Mouse (Mus musculus): ENCODE data around the gene Calhm4.
"Not testable (repeated sequence)": the region's sequence is repeated elsewhere in the genome, so short reads cannot be mapped to it uniquely, and the experiment has no call there.

The Calhm4 gene

DNA sequence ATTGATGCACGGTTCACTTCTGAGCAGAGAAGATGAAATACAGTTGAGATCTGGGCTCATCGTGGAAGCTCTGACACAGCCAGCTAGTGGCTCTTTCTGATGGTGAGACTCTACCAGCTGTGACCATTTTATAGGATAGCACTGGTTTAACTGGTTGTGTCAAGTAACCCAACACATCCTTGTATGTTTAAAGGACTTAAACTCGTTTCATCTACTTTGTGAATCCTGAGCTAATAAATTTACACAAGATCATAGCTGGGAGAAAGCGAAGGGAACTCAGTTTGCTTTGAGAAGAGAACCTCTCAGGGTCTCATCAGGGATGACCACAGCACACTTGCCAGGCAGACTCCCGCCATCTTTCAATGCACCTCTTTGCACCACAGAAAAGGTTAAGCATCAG lies at the start of gene Calhm4:
Gene Calhm4 (minus strand): TSS at position 101 of the 400 bp plus-strand sequence.
- no peak for DNase-seq

DNA sequence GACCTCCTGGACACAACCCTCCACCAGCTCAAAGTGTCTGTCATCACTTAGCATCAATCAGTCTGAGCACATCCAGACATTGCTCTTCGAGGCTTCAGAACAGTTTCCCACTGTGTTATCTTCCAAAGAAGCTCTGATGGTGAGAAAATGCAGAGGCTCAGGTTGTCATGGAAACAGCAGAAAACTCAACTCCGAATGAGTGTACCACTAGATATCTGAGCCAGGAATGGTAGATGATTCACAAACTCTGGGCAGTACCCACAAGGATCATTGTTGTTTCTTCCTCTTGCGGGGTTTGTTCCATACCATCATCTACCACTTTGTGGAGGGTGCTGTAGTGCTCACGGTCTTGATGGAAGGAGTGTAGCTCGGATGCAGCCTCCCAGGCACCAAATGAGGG lies 47.8 kb upstream of the Calhm4 start:
- no peak for DNase-seq

DNA sequence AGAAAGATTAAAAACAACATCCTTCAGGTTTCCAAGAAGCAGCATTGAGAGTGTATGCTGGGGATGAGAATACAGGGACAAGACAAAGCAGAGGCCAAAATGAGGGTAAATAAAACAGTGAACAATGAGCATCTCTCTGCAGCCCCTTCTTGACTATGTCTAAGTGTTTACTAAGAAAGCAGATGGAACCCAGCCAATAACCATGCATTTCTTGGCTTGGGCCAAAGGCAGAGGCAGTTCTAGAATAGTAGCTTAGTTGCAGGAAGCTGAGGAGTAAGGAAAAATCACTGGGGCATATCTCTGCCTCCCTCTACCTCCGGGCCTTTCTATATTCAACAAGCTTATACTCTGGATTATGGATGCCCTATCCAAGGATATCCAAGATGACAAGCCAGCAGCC lies 46.4 kb upstream of the Calhm4 start:
- DNase-seq: no peak

DNA sequence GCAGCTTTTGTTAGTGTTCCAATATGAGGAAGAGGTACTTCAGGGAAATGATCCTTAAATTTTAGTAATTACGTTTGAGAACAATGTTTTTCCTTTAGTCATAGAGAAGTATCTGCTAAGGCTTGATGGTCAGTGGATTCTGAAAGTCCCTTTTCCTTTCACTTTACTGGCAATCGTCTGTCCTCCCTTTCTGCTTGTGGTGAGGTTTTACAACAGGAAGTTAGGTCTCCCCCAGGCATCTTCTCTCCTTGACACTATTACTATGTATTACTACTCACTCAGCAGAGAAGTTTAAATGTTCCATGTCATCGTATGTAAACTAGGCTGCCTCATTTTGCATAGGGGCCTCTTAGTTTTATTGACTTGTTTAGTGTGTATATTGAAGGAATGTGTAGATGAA lies 45.4 kb upstream of the Calhm4 start:
- no peak for DNase-seq

DNA sequence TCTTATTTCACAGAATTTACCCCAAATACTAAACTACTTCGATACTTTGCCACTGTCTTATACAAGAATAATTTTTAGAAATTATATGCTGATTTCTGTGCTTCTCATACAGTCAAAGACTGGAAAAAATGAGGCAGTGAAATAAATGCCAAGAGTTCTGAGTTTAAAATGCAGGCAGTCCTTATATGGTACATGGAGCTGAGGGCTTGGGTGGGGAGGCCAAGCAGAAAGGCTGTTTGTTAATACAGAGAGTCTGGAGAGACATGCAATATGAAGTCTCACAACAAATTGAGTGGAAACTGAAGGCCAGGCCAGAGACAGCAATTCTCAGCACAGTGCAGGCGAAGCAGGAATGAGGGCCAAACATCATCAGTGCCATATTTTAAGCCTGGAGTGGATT lies 44.4 kb upstream of the Calhm4 start:
- no peak for DNase-seq

DNA sequence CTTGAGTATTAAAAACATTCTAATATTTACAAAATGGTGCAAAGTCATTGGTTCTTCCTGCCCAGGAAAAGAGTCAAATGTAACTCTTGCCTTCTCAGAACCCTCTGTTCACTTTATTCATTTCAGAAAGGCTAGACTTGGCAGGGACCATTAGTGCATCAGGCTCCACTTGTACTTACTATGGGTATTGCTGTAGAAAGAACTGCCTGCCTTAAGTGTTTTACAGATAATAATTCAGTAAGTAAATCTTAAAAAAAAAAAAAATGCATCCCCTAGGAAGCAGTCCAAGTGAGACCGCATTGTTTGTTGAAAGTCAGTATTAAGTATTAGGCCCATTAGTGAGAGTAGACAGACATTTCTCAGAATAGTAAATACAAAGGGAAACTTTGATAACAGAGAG lies 42.4 kb upstream of the Calhm4 start:
- no peak for DNase-seq

DNA sequence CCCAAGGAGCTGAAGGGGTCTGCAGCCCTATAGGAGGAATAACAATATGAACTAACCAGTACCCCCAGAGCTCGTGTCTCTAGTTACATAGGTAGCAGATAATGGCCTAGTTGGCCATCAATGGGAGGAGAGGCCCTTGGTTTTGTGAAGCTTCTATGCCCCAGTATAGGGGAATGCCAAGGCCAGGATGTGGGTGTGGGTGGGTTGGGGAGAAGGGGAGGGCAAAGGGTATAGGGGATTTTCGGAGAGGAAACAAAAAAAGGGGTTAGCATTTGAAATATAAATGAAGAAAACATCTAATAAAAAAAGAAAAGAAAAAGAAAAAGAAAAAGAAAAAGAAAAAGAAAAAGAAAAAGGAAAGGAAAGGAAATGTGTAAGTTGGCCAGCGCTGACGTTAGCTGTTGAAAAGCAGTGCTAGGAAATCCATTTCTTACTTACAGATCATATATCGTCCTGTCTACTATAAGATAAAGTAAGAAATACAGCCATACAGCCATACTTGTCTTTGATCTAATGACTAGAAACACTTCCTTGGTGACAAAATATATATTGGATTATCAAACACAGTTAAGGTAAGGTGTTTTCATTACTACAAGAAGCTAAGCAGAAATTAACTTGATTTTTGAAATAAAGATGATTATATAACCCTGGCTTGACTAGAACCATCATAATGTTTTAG lies 30.6 kb upstream of the Calhm4 start:
- no peak for DNase-seq

DNA sequence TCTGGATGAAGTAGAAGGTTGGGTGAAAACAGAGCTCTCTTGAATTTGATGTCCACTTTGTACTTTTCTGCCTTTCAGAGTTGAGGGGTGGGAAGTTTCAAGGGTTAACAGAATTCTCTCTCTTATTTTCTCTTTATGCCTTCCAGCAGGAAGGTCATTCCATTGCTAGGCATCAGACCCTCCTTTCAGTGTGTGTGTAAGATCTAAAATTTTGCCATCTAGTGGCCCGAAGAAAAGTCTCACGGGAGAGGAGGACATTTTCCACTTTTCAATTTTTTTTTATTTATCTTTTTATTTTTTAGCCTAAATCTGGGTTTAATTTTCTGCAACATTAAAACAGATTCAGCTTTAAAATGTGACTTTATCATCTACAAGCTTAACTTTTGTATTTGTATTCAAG lies 27.5 kb upstream of the Calhm4 start:
- DNase-seq: no peak

DNA sequence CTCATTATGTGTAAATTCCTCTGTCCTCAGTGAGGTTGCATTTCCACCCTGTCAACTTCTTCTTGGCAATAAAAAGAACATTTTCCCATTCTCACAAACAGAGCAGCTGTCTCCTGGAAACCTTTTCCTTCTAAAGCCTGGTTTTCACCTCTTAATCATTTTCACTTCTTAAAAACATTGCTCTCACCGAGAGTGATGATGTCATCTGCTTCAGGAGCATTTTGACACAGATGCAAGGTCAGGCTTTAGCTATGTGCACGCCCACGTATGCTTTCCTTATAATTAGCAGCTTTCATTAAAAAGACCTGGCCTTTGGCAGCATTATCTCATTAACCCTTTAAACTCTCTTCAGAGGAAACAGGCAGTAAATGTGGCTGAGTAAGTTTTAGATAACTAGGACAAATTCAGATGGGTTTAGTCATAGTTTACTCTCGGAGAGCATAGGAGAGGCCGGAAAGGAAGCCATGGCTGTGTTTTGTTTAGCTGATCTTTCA lies 26.9 kb upstream of the Calhm4 start:
- no peak for DNase-seq

DNA sequence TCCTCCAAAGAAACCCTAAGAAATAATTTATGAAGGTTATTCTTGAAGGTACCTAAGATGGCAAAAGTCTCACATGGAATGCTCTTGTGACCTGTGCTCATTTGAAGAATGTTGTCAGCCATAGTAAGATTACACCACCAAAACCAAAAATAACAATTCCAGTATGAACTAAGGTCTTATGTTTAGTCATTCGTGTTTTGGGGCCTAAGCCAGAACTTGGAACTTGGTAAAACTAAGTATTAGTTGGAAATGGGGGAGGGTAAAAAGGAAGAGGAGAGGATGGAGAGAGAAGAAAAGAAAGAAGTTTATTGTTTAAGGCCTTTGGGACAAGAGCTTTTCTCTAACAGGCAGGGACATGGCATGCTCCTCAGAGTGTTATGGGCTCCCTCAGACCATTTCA lies 25.5 kb upstream of the Calhm4 start:
- DNase-seq: no peak

DNA sequence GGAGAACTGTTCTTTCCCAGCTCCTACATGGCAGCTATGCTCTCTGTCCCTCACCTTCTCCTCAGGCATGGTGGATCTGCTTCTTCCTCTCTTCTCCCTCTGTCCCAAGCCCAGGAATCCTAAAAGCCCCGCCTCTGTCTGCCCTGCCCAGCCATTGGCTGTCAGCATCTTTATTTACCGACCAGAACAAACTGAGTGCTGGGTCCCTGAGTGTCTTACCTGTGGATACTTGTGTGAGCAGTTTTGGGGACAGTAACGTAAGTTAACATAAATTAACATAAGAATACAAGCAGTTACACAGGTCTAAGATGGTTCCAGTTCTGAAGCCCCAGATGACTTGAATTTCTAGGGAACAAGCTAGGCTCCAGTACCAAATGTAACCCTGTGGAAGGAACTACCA lies 22.5 kb upstream of the Calhm4 start:
- DNase-seq: no peak

DNA sequence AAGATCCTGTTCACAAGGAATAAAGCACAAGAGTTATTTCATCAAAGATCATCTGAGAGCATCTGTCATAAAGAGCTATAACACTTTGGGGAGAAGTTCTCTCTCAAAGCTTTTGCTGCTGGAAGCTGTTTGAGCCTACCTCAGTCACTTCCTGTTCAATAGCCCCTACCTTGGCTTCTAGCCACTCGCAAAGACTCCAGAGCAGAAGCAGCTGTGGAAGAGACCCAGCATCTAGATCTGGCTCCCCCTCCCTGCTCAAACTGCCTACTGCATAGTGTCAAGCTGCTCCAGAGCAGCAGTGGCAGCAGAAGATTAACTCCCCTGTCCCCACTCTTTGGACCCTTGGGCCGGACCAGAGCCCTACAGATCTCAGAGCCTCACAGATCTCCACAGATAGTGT lies 9.9 kb upstream of the Calhm4 start:
- DNase-seq: no peak

DNA sequence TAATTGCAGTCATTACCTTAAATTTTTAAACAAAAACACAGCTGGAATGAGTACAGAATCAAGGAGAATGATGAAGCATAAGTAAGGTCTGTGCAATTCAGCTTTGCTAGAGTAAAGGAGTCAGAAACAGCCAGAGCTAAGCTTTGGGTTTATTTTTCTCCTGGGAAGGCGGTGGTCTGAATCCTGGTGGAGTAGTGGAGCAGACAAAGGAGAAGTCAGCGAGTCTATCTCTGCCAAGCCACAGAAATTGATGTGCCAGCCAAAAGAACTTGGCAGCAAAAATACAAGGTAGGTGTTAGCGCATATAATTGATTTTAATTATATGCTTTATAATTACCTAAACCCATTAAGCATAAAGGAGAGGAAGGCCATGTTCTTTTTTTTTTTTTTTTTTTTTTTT lies 6.7 kb downstream of the Calhm4 start, which contains the start of gene Trappc3l:
Gene Trappc3l (plus strand): TSS at position 197 of the 400 bp plus-strand sequence.
- DNase-seq: no peak

DNA sequence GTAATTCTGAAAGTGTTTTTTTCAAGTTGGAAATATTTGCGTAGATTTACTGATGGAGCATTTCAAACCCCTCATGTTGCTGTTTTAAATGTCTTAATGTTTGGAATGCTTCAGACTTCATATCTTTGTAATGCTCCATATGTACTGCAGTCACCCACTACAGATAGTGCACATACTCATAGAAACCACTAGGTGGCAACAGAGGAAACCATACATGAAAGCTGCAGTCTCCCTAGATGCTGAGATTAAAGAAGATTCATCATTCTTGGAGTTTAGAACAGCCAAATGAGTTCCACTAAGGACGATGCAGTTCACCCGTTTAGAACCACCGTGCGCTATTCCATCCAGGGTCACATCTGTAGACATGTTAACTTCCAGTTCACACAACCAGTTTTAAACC lies 7.5 kb downstream of the Calhm4 start:
- peak in 1 of 2 experiments; percentile 19 for DNase-seq

DNA sequence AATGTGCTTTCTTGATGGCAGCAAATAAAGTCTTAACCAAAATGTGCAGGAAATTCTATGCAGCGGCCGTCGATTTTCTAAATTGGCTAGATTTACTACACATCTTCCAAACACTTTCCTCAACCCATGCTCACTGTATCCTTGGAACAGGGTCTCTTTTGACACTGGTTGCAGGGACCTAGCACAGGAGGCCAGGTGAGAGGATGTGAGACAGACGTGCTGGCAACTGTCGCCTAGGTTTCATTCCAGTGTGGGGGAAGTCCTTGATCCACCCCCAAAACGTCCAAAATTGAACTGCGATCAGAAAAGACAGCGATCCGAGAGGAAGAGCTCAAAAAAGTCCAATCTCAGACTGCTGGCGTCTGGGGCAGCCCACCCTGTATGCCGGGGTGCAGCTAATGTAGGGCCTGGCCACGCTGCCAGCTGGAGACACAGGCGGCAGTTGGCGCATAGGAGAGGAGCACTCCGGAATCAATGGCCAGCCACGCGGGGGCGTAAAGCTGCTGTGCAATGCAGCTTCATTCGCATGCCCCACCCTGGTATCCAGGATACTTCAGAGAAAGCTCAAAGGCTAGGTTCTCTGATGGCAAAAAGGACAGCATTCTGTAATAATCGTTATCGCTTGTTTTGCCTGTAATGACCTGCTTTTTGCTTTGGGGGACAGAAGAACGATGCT lies 10.3 kb downstream of the Calhm4 start:
- peak; percentile 76 to 90 for DNase-seq

DNA sequence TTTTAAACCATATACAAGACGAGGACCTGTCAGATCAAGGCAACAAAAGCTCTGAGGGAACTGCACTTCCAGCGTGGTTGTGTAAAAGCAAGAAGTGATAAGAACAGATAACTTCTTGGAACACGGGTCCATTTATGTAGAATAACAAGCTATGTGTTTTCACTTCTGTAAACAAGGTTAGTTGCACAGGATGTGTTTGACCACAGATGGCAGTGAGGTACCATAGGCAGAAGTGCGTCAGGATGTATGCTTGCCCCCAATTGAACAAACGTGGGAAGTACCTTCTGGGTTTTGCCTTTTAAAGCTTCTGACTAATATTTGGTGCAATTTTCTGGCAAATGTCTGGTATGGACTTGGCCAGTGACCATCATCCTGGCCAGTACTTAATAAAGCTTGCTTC lies 13.8 kb downstream of the Calhm4 start:
- DNase-seq: no peak

DNA sequence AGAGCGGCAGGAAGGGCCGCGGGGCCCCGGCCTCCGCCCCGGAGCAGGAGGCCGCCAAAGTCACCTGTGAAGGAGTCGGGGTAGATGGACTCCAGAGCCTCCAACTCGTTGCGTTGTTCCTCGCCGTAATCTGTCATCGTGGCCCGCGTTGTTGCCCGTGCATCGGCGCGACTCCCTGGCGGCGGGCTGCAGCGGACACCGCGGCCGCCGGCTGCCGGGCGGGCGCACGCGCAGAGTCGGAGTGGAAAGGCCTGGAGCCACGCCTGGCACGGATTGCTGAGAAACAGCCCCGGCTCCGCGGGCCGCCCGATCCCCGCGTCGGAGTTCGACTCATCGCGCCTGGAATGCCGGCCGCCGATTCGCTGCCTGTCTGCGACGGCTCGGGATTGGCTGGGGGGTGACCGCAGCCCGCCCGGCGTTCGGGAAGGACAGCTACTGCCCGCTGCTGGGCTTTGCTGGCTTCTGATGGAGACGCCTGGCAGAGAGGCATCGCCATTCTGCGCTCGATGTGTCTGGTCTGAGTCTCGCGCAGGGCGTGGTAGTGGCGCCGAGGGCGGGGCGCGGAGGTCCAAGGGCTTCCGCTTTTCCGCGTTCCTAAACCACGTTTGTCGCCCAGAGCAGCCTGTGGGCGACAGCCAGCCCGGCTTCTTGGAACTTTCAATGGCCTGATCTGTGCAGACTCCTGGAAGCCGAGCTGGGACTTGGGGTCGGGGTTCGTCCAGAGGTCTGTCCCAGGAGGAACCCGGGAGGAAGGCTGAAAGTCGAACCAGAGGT lies 24.6 kb downstream of the Calhm4 start, which contains the start of gene Rwdd1:
Gene Rwdd1 (minus strand): TSS at position 323 of the 774 bp plus-strand sequence.
- DNase-seq: peak; percentile 97 to 98

DNA sequence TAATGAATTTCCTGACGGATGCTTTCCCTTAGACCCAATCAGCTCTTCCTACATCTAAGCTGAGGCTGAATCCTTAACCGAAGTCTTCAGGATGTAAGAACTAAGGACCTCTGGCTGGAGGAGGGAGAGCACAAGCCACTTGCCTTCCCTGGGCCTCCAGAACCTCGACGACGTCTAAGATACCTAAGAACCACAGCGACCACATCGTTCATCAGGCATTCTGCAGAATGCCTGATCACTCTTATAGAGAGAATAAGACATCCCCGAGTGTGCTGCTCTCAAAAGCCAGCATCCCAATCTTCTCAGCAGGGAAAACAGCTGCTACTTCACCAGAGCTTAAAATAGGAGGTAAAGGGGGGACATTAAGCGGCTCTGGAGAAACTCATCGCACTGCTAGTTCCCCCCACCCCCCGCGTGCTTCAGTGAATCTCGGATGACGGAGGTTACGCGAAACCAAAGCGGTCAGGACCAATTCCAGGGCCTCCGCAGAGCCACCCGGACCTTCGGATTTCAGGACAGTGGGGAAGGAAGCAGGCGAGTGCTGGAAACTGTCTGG lies 25.3 kb downstream of the Calhm4 start:
- no peak for DNase-seq

DNA sequence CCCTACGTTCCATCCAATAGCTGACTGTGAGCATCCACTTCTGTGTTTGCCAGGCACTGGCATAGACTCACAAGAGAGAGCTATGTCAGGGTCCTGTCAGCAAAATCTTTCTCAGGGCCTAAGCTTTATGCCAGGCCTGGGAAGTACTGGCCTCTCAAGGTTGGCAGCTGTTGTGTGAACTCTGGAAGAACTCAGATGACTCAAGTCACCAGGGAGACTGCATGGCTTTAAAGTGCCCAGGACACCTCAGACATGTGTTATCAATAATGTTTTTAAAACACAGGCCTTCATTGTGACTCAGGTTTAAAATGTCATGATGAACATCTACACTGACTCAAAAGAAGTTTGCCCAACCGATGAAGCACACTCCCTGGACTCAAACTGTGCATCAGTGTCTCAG lies 30.9 kb downstream of the Calhm4 start:
- no peak for DNase-seq

DNA sequence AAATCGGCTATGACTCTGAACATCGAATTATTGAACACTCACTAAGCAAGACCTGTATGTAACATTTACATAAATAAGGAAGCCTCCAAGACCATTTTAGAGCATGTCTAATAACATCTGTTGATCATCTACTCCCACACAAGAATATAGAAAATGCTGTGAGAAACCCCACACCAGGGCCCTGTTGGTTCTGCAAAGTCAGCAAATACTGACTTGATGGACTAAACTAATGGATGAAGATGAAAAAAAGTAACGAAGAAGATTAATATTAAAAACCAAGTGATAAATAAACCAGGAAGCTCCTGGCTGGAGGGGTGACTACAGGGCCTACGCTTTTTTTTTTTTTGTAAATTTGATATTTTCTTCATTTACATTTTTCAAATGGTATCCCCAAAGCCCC lies 31.5 kb downstream of the Calhm4 start:
- DNase-seq: no peak

DNA sequence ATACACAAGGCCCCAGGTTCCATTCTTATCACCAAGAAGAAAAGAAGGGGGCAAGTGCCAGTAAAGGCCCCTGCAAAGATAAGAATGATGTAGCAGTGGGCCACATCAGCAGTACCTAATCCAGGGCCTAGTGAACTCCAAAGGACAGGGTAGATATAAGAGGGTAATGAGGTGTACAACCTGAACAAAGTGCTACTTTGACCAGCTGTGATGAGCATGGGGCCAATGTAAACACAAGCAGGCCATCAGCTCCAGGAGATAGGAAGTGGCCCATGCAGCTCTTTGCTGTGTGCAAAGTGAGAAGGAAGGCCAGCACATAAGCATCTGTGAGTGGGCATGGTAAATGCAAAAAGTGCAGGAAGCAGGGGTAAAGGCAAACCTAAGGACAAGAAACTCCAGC lies 45.7 kb downstream of the Calhm4 start:
- DNase-seq: no peak

DNA sequence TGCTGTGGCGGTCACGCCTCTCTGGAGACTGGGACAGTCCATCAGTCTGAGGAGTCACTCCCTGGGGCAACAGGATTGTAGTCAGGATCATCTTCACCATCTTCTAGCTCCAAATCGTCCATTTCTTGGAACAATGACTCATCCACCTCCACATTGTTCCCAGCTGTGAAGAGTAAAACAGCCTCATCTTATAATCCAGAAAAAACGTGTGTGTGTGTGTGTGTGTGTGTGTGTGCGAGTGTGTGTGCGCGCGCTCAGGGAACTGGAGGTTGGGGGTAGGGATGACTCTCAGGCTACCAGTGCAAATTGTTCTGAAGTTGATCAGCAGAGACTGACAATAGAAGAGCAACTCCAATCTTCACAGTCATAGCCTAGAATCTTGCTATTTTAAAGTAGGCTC lies 47.4 kb downstream of the Calhm4 start:
- not testable (repeated sequence) for DNase-seq

All from kidney, postnatal 36 days (tissue).